Mouse (Mus musculus) limb, embryonic 11.5 days (tissue): ENCODE data around the gene 1190002N15Rik. TPM values are rescaled to one million over a fixed set of nuclear protein-coding genes. Genes with fewer than 3 reads are reported as not detected.

ENCODE experiments used
- ATAC-seq: fragments of 200-750 bp; cut with Nextera tagmentation; 2 replicates; pipeline ENCODE4 v1.8.0; 2017; ENCODE audit warnings: low read depth; ENCODE audit not compliant: insufficient number of reproducible peaks, low FRiP score, low TSS enrichment
- DNase-seq: peaks from one replicate; pipeline ENCODE4 v3.0.0-alpha.2; 2015; ENCODE audit warnings: low spot score
- H3K27ac ChIP-seq: fragments of 300-500 bp; sonication (generic); replicated peaks from 2 replicates; pipeline ENCODE4 v1.5.1; 2014; ENCODE audit warnings: low read depth, mild to moderate bottlenecking, low read length
- H3K27me3 ChIP-seq: fragments of 300-500 bp; sonication (generic); 2 replicates; pipeline ENCODE4 v1.6.1; 2014; ENCODE audit warnings: mild to moderate bottlenecking, low read length, mixed read lengths; ENCODE audit not compliant: control insufficient read depth, insufficient read depth
- H3K36me3 ChIP-seq: fragments of 300-500 bp; sonication (generic); 2 replicates; pipeline ENCODE4 v1.6.1; 2014; ENCODE audit warnings: mild to moderate bottlenecking, low read length, moderate library complexity, mixed read lengths; ENCODE audit not compliant: control insufficient read depth, insufficient read depth
- H3K4me1 ChIP-seq: fragments of 300-500 bp; sonication (generic); 2 replicates; pipeline ENCODE4 v1.6.1; 2014; ENCODE audit warnings: low read length, mixed read lengths; ENCODE audit not compliant: control insufficient read depth, insufficient read depth
- H3K4me2 ChIP-seq: fragments of 300-500 bp; sonication (generic); 2 replicates; pipeline ENCODE4 v1.6.1; 2014; ENCODE audit warnings: low read depth, mild to moderate bottlenecking, moderate library complexity; ENCODE audit not compliant: severe bottlenecking
- H3K4me3 ChIP-seq: fragments of 300-500 bp; sonication (generic); 2 replicates; pipeline ENCODE4 v1.5.1; 2014; ENCODE audit warnings: low read depth, low read length
- H3K9ac ChIP-seq: fragments of 300-500 bp; sonication (generic); 2 replicates; pipeline ENCODE4 v1.6.1; 2014; ENCODE audit warnings: mild to moderate bottlenecking, low read length
- H3K9me3 ChIP-seq: fragments of 300-500 bp; sonication (generic); 2 replicates; pipeline ENCODE4 v1.6.1; 2016; ENCODE audit warnings: low read length; ENCODE audit not compliant: control insufficient read depth
- WGBS: fragments of 180-500 bp; shearing (Covaris S2); extraction: QIAGEN DNeasy Blood & Tissue Kit; methylation state at CpG from one replicate; pipeline ENCODE4 v1.1.7; 2014; 5-methylcytosine and 5-hydroxymethylcytosine counted together
- polyA plus RNA-seq: library from polyadenylated mRNA; unstranded; fragments of >200 nt; fragmentation: Nextera tagmentation; extraction: Ambion mirVana; gene quantifications from 2 replicates; pipeline ENCODE4 v1.2.1, GENCODE M21; 2014

Gene 1190002N15Rik
- polyA plus RNA-seq, 1 experiment from 2014 or later, result 28.1 TPM

GRCm38 (mm10) chr9:94534795-94535194, 3.1 kb downstream of the 1190002N15Rik start:
- DNase-seq, result no peak
- no peak overlapping the region for H3K4me2 ChIP-seq
- H3K4me3 ChIP-seq, result no peak overlapping the region

GRCm38 (mm10) chr9:94534226-94534625, 3.7 kb downstream of the 1190002N15Rik start:
- Histone ChIP-seq H3K4me1 (0 out of 2 replicates have a peak, but pooled peaks cover 2% of the 10 kb centered on the region), H3K9me3 (no peaks in the 10 kb centered on the region), H3K36me3 (no peaks in the 10 kb centered on the region), H3K4me2 (0 out of 2 replicates have a peak overlapping the region, but pooled peaks have one; percentile 7), H3K27me3 (no peaks in the 10 kb centered on the region), H3K27ac (no peak overlapping the region), H3K9ac (no peak overlapping the region), H3K4me3 (no peak overlapping the region)
- no peak for ATAC-seq
- no peak for DNase-seq
- WGBS, result 74% methylated on average over 2 of the region's 2 CpGs

More at GRCm38 (mm10) chr9:94534795-94535194, 3.1 kb downstream of the 1190002N15Rik start:
- Histone ChIP-seq H3K4me1 (0 out of 2 replicates have a peak, but pooled peaks cover 2% of the 10 kb centered on the region), H3K36me3 (no peaks in the 10 kb centered on the region), H3K9ac (no peak overlapping the region), H3K27ac (no peak overlapping the region), H3K9me3 (no peaks in the 10 kb centered on the region), H3K27me3 (no peaks in the 10 kb centered on the region)
- ATAC-seq, result no peak

GRCm38 (mm10) chr9:94533641-94534040, 4.2 kb downstream of the 1190002N15Rik start:
- Histone ChIP-seq H3K4me2 (no peak overlapping the region), H3K27ac (no peak overlapping the region), H3K4me3 (no peak overlapping the region), H3K9ac (no peak overlapping the region), H3K4me1 (0 out of 2 replicates have a peak, but pooled peaks cover 2% of the 10 kb centered on the region), H3K27me3 (no peaks in the 10 kb centered on the region), H3K36me3 (no peaks in the 10 kb centered on the region), H3K9me3 (no peaks in the 10 kb centered on the region)
- DNase-seq (no peak), ATAC-seq (no peak)
- 51% methylated on average over 4 of the region's 4 CpGs for WGBS

- ATAC-seq, result no peak
- no peak overlapping the region for H3K4me3 ChIP-seq
Observed at GRCm38 (mm10) chr9:94529987-94530386, 7.9 kb downstream of the 1190002N15Rik start.

GRCm38 (mm10) chr9:94529146-94529746, 8.6 kb downstream of the 1190002N15Rik start:
- WGBS, result 84% methylated on average over 1 of the region's 1 CpGs
- H3K4me3 ChIP-seq, result no peak overlapping the region
- H3K36me3 ChIP-seq, result no peaks in the 10 kb centered on the region
- no peak for DNase-seq
- H3K27me3 ChIP-seq, result no peaks in the 10 kb centered on the region
- no peak for ATAC-seq
- no peaks in the 10 kb centered on the region for H3K9me3 ChIP-seq
- no peak overlapping the region for H3K27ac ChIP-seq
- H3K4me1 ChIP-seq, result 0 out of 2 replicates have a peak, but pooled peaks cover 2% of the 10 kb centered on the region
- H3K9ac ChIP-seq, result no peak overlapping the region
- no peak overlapping the region for H3K4me2 ChIP-seq

More at GRCm38 (mm10) chr9:94529987-94530386, 7.9 kb downstream of the 1190002N15Rik start:
- Histone ChIP-seq H3K36me3 (no peaks in the 10 kb centered on the region), H3K9ac (no peak overlapping the region), H3K4me1 (0 out of 2 replicates have a peak, but pooled peaks cover 2% of the 10 kb centered on the region), H3K4me2 (no peak overlapping the region), H3K9me3 (no peaks in the 10 kb centered on the region), H3K27ac (no peak overlapping the region), H3K27me3 (no peaks in the 10 kb centered on the region)
- DNase-seq, result no peak

- no peak overlapping the region for H3K4me3 ChIP-seq
- no peaks in the 10 kb centered on the region for H3K9me3 ChIP-seq
- H3K4me2 ChIP-seq, result no peak overlapping the region
- no peaks in the 10 kb centered on the region for H3K27me3 ChIP-seq
- no peaks in the 10 kb centered on the region for H3K36me3 ChIP-seq
- no peak overlapping the region for H3K27ac ChIP-seq
- DNase-seq, result no peak
- no peak for ATAC-seq
- H3K9ac ChIP-seq, result no peak overlapping the region
- 91% methylated on average over 7 of the region's 7 CpGs for WGBS
- H3K4me1 ChIP-seq, result no peaks in the 10 kb centered on the region
Observed at GRCm38 (mm10) chr9:94526473-94526872, 11.4 kb downstream of the 1190002N15Rik start.

- Histone ChIP-seq H3K36me3 (no peaks in the 10 kb centered on the region), H3K4me1 (no peaks in the 10 kb centered on the region), H3K27me3 (no peaks in the 10 kb centered on the region), H3K4me2 (no peak overlapping the region), H3K9me3 (no peaks in the 10 kb centered on the region), H3K4me3 (no peak overlapping the region), H3K9ac (no peak overlapping the region), H3K27ac (no peak overlapping the region)
- DNase-seq (no peak), ATAC-seq (no peak)
- WGBS, result 92% methylated on average over 8 of the region's 8 CpGs
Observed at GRCm38 (mm10) chr9:94512246-94512645, 25.6 kb downstream of the 1190002N15Rik start.

- Histone ChIP-seq H3K27me3 (no peaks in the 10 kb centered on the region), H3K27ac (no peak overlapping the region), H3K9me3 (no peaks in the 10 kb centered on the region), H3K36me3 (no peaks in the 10 kb centered on the region), H3K9ac (no peak overlapping the region), H3K4me3 (no peak overlapping the region), H3K4me2 (no peak overlapping the region), H3K4me1 (no peaks in the 10 kb centered on the region)
- DNase-seq, result no peak
- no peak for ATAC-seq
Observed at GRCm38 (mm10) chr9:94511139-94511538, 26.7 kb downstream of the 1190002N15Rik start.

GRCm38 (mm10) chr9:94506980-94507379, 30.9 kb downstream of the 1190002N15Rik start:
- Histone ChIP-seq H3K4me1 (no peaks in the 10 kb centered on the region), H3K4me3 (no peak overlapping the region), H3K4me2 (no peak overlapping the region), H3K9ac (no peak overlapping the region), H3K36me3 (no peaks in the 10 kb centered on the region), H3K9me3 (no peaks in the 10 kb centered on the region), H3K27me3 (no peaks in the 10 kb centered on the region), H3K27ac (no peak overlapping the region)
- 91% methylated on average over 1 of the region's 1 CpGs for WGBS
- no peak for DNase-seq
- no peak for ATAC-seq
